Mouse (Mus musculus) embryonic facial prominence, embryonic 11.5 days (tissue): ENCODE measurements around the gene Acp4. TPM values are rescaled to one million over a fixed set of nuclear protein-coding genes. Genes with fewer than 3 reads are reported as not detected.

Source experiments
- ATAC-seq: fragments of 200-750 bp; cut with Nextera tagmentation; replicated peaks from 2 replicates; pipeline ENCODE4 v1.8.0; 2017; ENCODE audit warnings: low read depth; ENCODE audit not compliant: insufficient number of reproducible peaks, low FRiP score, low TSS enrichment
- DNase-seq: peaks from one replicate; pipeline ENCODE4 v3.0.0-alpha.2; 2015; ENCODE audit warnings: low spot score
- H3K27ac ChIP-seq: fragments of 300-500 bp; sonication (generic); replicated peaks from 2 replicates; pipeline ENCODE4 v1.5.1; 2014; ENCODE audit warnings: mild to moderate bottlenecking, low read depth, low read length, control low read depth
- H3K27me3 ChIP-seq: fragments of 300-500 bp; sonication (generic); 2 replicates; pipeline ENCODE4 v1.6.1; 2014; ENCODE audit warnings: mild to moderate bottlenecking, low read length, moderate library complexity, mixed read lengths; ENCODE audit not compliant: control insufficient read depth, insufficient read depth
- H3K36me3 ChIP-seq: fragments of 300-500 bp; sonication (generic); replicated peaks from 2 replicates; pipeline ENCODE4 v1.6.1; 2014; ENCODE audit warnings: low read depth, mild to moderate bottlenecking, low read length, moderate library complexity, mixed read lengths; ENCODE audit not compliant: control insufficient read depth, insufficient read depth
- H3K4me1 ChIP-seq: fragments of 300-500 bp; sonication (generic); 2 replicates; pipeline ENCODE4 v1.6.1; 2014; ENCODE audit warnings: low read length, mixed read lengths; ENCODE audit not compliant: control insufficient read depth, insufficient read depth
- H3K4me2 ChIP-seq: fragments of 300-500 bp; sonication (generic); 2 replicates; pipeline ENCODE4 v1.6.1; 2014; ENCODE audit warnings: low read depth, mild to moderate bottlenecking, control low read depth, low read length, moderate library complexity
- H3K4me3 ChIP-seq: fragments of 300-500 bp; sonication (generic); 2 replicates; pipeline ENCODE4 v1.5.1; 2014; ENCODE audit warnings: low read depth, low read length, control low read depth
- H3K9ac ChIP-seq: fragments of 300-500 bp; sonication (generic); replicated peaks from 2 replicates; pipeline ENCODE4 v1.6.1; 2014; ENCODE audit warnings: mild to moderate bottlenecking, control low read depth, low read length
- H3K9me3 ChIP-seq: fragments of 300-500 bp; sonication (generic); replicated peaks from 2 replicates; pipeline ENCODE4 v1.6.1; 2016; ENCODE audit warnings: mild to moderate bottlenecking, low read length, inconsistent platforms, mixed read lengths; ENCODE audit not compliant: control insufficient read depth
- WGBS: fragments of 180-500 bp; shearing (Covaris S2); extraction: QIAGEN DNeasy Blood & Tissue Kit; methylation state at CpG from one replicate; pipeline ENCODE4 v1.1.7; 2014; 5-methylcytosine and 5-hydroxymethylcytosine counted together
- polyA plus RNA-seq: library from polyadenylated mRNA; unstranded; fragments of >200 nt; fragmentation: Nextera tagmentation; extraction: Ambion mirVana; gene quantifications from 2 replicates; pipeline ENCODE4 v1.2.1, GENCODE M21; 2014

Gene Acp4
- polyA plus RNA-seq, 1 experiment from 2014 or later = not detected

DNA sequence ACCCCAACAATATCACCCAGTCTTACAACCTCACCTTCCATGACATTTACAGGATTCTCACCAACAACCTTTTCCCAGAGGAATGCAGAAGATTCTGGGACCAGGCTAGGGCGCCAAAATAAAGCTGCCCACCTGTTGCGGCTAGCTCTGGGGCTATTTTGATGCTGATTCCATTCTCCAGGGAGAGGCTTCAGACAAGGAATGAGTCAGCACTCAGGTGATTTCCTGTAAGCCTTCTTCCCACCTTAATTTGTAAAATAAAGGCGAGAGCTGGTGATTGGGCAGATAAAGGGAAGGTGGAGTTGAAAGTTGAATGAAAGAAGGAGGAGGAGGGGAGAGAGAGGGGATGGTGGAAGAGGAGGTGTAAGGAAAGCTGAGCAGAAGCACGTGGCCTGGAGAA, 34.2 kb upstream of the Acp4 start:
- no peak for DNase-seq
- no peak for ATAC-seq
- no peak overlapping the region for H3K4me2 ChIP-seq
- 49% methylated on average over 4 of the region's 4 CpGs for WGBS
- no peak overlapping the region for H3K9ac ChIP-seq
- H3K36me3 ChIP-seq = no peaks in the 10 kb centered on the region
- no peaks in the 10 kb centered on the region for H3K4me1 ChIP-seq
- no peak overlapping the region for H3K27ac ChIP-seq
- H3K9me3 ChIP-seq = no peaks in the 10 kb centered on the region
- H3K4me3 ChIP-seq = no peak overlapping the region
- no peaks in the 10 kb centered on the region for H3K27me3 ChIP-seq

- Histone ChIP-seq H3K27me3 (no peaks in the 10 kb centered on the region), H3K9ac (no peak overlapping the region), H3K4me1 (no peaks in the 10 kb centered on the region), H3K4me3 (no peak overlapping the region), H3K27ac (no peak overlapping the region), H3K36me3 (no peaks in the 10 kb centered on the region), H3K4me2 (no peak overlapping the region), H3K9me3 (no peaks in the 10 kb centered on the region)
- no peak for DNase-seq
- no peak for ATAC-seq
- WGBS = 76% methylated on average over 4 of the region's 4 CpGs
Measured at GRCm38 (mm10) chr7:44290986-44291385, 33.8 kb upstream of the Acp4 start.

GRCm38 (mm10) chr7:44287760-44288159, 30.6 kb upstream of the Acp4 start:
- H3K4me3 ChIP-seq = no peak overlapping the region
- 72% methylated on average over 7 of the region's 7 CpGs for WGBS
- no peak for ATAC-seq

DNA sequence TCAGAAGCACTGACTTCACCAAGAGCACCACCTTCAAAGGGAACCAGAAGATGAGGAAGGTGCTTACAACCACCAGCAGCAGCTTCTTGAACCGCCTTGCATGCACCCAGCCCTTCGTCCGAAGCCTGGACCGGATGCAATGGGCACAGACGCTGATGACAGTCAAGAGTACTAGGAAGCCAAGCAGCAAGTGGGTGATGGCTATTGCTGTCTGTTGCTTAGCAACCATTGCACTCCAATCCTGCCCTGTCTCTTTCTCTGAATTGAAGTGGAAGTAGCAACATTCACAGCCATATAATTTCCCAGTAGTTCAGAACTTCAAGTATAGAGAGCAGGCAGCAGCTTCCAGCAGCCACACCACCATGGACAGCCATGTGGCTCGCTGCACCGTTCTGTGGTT, 24.4 kb upstream of the Acp4 start:
- WGBS = 78% methylated on average over 7 of the region's 7 CpGs
- H3K36me3 ChIP-seq = no peaks in the 10 kb centered on the region
- H3K4me2 ChIP-seq = no peak overlapping the region
- no peaks in the 10 kb centered on the region for H3K4me1 ChIP-seq
- H3K4me3 ChIP-seq = no peak overlapping the region
- H3K27ac ChIP-seq = no peak overlapping the region
- H3K9me3 ChIP-seq = no peaks in the 10 kb centered on the region
- ATAC-seq (no peak), DNase-seq (no peak)
- H3K9ac ChIP-seq = no peak overlapping the region
- no peaks in the 10 kb centered on the region for H3K27me3 ChIP-seq

More at GRCm38 (mm10) chr7:44287760-44288159, 30.6 kb upstream of the Acp4 start:
- H3K4me2 ChIP-seq = no peak overlapping the region
- no peaks in the 10 kb centered on the region for H3K4me1 ChIP-seq
- no peak for DNase-seq
- H3K9ac ChIP-seq = no peak overlapping the region
- H3K27me3 ChIP-seq = no peaks in the 10 kb centered on the region
- no peaks in the 10 kb centered on the region for H3K9me3 ChIP-seq
- H3K27ac ChIP-seq = no peak overlapping the region
- no peaks in the 10 kb centered on the region for H3K36me3 ChIP-seq

DNA sequence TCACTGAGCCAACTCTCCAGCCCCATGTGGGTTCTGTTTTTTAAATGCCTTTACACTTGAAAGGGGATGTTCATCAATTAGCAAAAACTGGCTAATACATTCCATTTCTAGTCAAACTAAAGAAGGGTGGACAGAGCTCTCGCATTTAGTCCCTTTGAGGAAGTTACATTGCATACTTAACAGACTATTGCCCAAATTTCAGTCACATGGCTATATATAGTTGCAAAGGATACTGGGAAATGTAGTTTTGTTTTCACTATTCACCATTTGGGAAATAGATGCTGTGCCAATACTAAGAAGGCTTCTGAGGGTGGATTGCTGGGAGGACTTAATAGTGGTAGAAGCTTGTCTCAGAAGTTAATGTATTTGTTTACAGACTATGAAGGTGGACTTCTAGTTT, 23.8 kb upstream of the Acp4 start:
- Histone ChIP-seq H3K4me1 (no peaks in the 10 kb centered on the region), H3K27ac (no peak overlapping the region), H3K9me3 (no peaks in the 10 kb centered on the region), H3K27me3 (no peaks in the 10 kb centered on the region), H3K36me3 (no peaks in the 10 kb centered on the region), H3K4me2 (no peak overlapping the region), H3K4me3 (no peak overlapping the region), H3K9ac (no peak overlapping the region)
- DNase-seq (no peak), ATAC-seq (no peak)
- WGBS = 64% methylated on average over 1 of the region's 1 CpGs

GRCm38 (mm10) chr7:44277250-44277622, 20.1 kb upstream of the Acp4 start:
- H3K9ac ChIP-seq = no peak overlapping the region
- no peak overlapping the region for H3K4me2 ChIP-seq
- H3K27me3 ChIP-seq = no peaks in the 10 kb centered on the region
- H3K36me3 ChIP-seq = no peaks in the 10 kb centered on the region
- H3K9me3 ChIP-seq = no peaks in the 10 kb centered on the region
- 42% methylated on average over 2 of the region's 2 CpGs for WGBS
- no peak overlapping the region for H3K4me3 ChIP-seq
- DNase-seq (no peak), ATAC-seq (no peak)
- H3K27ac ChIP-seq = no peak overlapping the region
- H3K4me1 ChIP-seq = no peaks in the 10 kb centered on the region

GRCm38 (mm10) chr7:44276461-44277249, 19.5 kb upstream of the Acp4 start:
- WGBS = 79% methylated on average over 8 of the region's 10 CpGs
- DNase-seq (no peak), ATAC-seq (no peak)

DNA sequence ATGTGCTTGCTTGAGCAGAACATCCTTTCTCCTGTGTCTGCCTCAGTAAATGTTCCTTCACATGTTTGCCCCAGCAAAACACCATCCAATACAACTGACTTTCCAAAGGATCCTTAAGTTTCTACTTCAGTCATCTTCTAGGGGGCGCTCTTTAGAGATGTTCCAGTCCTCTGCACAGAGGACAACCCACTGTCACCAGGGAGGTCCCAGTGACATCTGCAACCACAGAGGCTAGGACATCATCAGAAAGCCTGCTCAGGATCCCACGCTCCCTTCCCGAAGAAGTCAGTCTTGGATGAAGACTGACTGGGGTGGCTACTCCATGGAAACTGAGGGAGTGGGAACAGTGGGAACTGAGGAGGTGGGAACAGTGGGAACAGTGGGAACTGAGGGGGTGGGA, 18.4 kb upstream of the Acp4 start:
- Histone ChIP-seq H3K4me1 (no peaks in the 10 kb centered on the region), H3K27ac (no peak overlapping the region), H3K9ac (no peak overlapping the region), H3K27me3 (no peaks in the 10 kb centered on the region), H3K36me3 (no peaks in the 10 kb centered on the region), H3K4me3 (no peak overlapping the region), H3K9me3 (no peaks in the 10 kb centered on the region), H3K4me2 (no peak overlapping the region)
- WGBS = 75% methylated on average over 3 of the region's 3 CpGs
- no peak for ATAC-seq
- no peak for DNase-seq

More at GRCm38 (mm10) chr7:44276461-44277249, 19.5 kb upstream of the Acp4 start:
- Histone ChIP-seq H3K27me3 (no peaks in the 10 kb centered on the region), H3K9ac (no peak overlapping the region), H3K4me1 (no peaks in the 10 kb centered on the region), H3K9me3 (no peaks in the 10 kb centered on the region), H3K4me2 (no peak overlapping the region), H3K36me3 (no peaks in the 10 kb centered on the region), H3K27ac (no peak overlapping the region), H3K4me3 (no peak overlapping the region)
